Mouse (Mus musculus): ENCODE results near the gene Chmp1a.
"Not testable (repeated sequence)": the region's sequence is repeated elsewhere in the genome, so short reads cannot be mapped to it uniquely, and the experiment has no call there.

Gene Chmp1a

GRCm38 (mm10) chr8:123231742-123232141 lies 19.2 kb upstream of the Chmp1a start:
- DNase-seq (ENCODE audit: low read depth) = no peak

GRCm38 (mm10) chr8:123230326-123230725 lies 17.8 kb upstream of the Chmp1a start:
- not testable (repeated sequence) for DNase-seq (ENCODE audit: low read depth)

- DNase-seq (ENCODE audit: low read depth) = no peak
Measured at GRCm38 (mm10) chr8:123228416-123228815, 15.9 kb upstream of the Chmp1a start.

GRCm38 (mm10) chr8:123224278-123225266 lies 12.0 kb upstream of the Chmp1a start, which contains the start of gene Cdk10:
TSS of gene Cdk10 (plus strand) at chr8:123224842.
- peak; percentile 72 for DNase-seq (ENCODE audit: low read depth)

GRCm38 (mm10) chr8:123220917-123221316 lies 8.4 kb upstream of the Chmp1a start:
- no peak for DNase-seq (ENCODE audit: low read depth)

- DNase-seq (ENCODE audit: low read depth) = no peak
Measured at GRCm38 (mm10) chr8:123215430-123215829, 2.9 kb upstream of the Chmp1a start.

DNA sequence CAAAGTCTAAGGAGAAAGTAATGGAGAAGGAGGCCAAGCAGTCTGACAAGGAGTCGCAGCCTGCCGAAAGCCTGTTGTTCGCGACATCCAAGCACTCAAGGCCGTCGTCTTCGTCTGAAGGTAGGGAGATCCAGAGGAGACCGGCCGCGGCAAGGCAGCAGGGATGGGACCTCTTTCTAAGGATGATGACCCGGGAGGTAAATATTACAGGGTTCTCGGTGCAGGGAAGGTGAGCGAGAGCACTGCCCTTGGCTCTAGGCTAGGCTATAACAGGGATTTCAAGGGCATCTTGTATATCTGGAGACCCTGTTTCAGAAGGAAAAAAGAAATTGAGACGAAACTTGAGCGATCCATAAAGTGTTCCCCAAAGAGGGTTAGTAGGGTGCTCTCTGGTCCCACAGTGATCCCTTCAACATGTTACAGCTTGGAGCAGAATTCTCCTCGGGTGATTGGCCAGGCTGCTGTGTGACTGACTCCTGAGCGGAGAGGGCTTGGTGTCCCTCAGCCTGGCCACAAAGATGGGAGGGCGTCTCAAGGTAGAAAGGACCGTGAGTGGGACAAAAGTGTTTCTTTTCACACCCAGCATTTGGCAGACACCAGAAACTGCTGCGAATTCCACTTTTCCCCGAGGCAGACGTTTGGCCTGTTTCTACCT lies 682 bp upstream of the Chmp1a start:
- DNase-seq (ENCODE audit: low read depth) = no peak

DNA sequence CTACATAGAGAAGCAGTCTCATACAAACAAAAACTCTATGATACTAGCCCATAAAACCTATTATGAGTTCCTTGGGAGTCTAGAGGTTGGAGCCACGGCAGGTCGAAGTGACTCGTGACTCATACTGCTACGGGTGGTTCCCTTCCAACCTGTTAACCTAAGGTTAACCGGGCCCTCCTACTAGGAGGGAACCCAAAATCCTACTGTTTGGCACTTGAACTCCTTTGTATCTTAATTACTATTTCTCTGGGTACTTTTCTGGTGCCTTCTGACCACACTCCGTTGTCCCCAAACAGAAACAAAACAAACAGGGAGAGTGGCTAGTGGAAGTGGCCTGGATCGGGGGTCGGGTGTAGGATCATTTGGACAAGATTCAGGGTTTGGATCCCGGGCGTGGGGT lies 687 bp downstream of the Chmp1a start:
- DNase-seq (ENCODE audit: low read depth) = no peak

DNA sequence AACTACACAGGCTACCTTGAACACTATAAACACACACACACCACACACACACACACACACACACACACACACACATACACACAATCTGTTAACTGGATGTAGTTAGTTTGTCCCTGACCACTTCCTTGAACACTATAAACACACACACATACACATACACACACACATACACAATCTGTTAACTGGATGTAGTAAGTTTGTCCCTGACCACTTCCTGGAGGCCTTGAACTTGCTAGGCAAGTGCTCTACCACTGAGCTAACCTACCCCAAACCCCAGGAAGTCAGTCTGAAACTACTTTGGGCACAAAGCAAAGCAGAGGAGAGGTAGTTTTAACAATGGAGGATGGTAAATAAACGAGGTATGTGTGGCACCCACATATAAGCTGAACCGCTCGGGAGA lies 9.0 kb downstream of the Chmp1a start:
- DNase-seq (ENCODE audit: low read depth) = no peak

DNA sequence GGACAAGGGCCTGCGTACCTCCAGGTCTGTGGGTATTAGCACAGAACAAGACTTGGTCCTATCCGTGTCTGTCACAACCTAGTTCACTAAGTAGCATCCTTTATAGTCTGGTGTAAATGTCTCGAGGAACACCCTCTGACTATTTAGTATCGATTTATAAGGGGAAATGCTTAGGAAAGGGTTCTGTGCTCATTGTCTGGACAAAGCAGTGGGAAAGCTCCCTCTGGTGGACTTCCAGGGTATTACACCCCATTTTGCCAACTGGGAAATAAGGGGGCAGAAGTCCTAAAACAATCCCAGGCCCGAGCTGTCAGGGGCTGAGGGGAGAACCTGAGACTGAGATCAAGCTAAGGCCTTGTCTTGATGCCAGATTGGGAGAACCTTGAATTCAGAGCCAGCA lies 10.3 kb downstream of the Chmp1a start:
- peak; percentile 33 for DNase-seq (ENCODE audit: low read depth)

DNA sequence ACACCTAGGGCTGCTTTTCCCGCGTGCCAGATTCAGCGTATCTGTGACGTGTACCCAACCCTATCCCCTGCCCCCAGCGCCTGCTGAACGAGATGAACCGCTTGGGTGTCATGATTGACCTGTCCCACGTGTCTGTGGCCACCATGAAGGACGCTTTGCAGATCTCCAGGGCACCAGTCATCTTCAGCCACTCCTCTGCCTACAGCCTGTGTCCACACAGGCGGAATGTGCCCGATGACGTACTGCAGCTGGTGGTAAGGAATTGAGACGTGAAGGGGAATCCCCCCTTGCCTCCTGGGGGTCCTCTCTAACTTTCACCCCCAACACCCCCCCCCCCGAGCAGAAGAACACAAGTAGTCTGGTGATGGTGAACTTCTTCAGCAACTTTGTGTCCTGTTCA lies 12.7 kb downstream of the Chmp1a start:
- no peak for DNase-seq (ENCODE audit: low read depth)

GRCm38 (mm10) chr8:123197016-123197415 lies 15.5 kb downstream of the Chmp1a start:
- DNase-seq (ENCODE audit: low read depth) = not testable (repeated sequence)

GRCm38 (mm10) chr8:123193771-123194170 lies 18.8 kb downstream of the Chmp1a start:
- no peak for DNase-seq (ENCODE audit: low read depth)

DNA sequence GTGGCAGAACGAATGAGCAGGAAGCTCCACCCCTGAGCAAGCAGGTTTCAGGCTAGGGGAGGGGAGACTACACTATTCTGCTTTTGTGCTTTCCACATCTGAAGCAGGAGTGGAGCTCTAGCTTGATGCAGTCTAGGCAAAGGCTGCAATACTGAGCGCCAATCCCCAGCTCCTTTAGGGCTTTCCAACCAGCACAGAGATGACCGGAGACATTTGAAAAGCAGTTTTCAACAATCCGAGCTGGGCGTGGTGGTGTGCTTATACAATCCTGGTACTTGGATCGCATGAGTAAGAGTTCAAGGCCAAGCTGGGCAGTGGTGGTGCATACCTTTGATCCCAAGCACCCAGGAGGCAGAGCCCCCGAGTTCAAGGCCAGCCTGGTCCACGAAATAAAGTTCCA lies 20.7 kb downstream of the Chmp1a start:
- DNase-seq (ENCODE audit: low read depth) = no peak

- peak; percentile 52 for DNase-seq (ENCODE audit: low read depth)
Measured at GRCm38 (mm10) chr8:123190678-123191077, 21.9 kb downstream of the Chmp1a start.

- DNase-seq (ENCODE audit: low read depth) = no peak
Measured at GRCm38 (mm10) chr8:123188841-123189240, 23.7 kb downstream of the Chmp1a start.

- no peak for DNase-seq (ENCODE audit: low read depth)
Measured at GRCm38 (mm10) chr8:123188006-123188405, 24.6 kb downstream of the Chmp1a start.

GRCm38 (mm10) chr8:123185566-123186409 lies 26.8 kb downstream of the Chmp1a start, which contains the start of gene Dpep1:
TSS of gene Dpep1 (plus strand) at chr8:123186242.
- DNase-seq (ENCODE audit: low read depth) = no peak

GRCm38 (mm10) chr8:123181391-123181790 lies 31.2 kb downstream of the Chmp1a start:
- DNase-seq (ENCODE audit: low read depth) = no peak

GRCm38 (mm10) chr8:123157888-123158465 lies 54.6 kb downstream of the Chmp1a start, which contains the start of gene Sult5a1:
TSS of gene Sult5a1 (minus strand) at chr8:123158315.
- DNase-seq (ENCODE audit: low read depth) = no peak

DNA sequence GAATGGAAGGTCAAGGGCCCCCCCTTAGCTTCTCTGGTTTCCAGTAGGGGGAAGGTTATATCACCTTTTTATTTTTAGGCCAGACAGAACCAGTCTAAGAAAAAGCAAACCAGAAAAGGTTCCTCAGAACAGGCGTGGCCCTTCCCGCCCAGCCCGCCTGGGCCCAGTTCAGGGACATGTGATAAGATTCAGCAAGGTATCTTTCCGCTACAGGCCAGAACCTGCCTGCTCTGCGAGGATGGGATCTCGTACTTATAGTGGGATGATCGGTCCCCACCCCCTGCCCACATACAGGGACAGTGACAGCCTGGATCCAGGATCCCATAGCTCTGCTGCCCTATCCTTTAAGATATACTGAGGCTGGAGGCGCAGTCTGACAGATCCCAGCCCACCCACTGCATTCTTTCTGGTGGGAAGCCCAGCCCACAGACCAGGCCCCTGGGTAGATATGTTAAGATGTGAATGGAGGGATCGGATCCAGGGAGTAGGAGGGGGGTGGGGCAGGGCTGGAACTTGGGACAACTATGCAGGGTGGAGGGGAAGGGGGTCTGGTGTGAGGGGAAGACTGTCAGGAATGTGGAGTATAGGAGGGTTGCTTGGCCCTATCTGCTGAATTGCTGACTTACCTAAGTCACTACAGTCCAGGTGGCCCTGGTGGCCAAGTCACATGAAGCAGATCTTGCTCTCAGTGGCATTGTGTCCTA lies 56.3 kb downstream of the Chmp1a start:
- no peak for DNase-seq (ENCODE audit: low read depth)

Data from fibroblast of lung, adult 2 months (primary cell).